Mouse (Mus musculus) stomach, postnatal 0 days (tissue): ENCODE data around the gene Anapc15-ps. TPM values are rescaled to one million over a fixed set of nuclear protein-coding genes. Genes with fewer than 3 reads are reported as not detected.

Source experiments
- ATAC-seq: fragments of 200-750 bp; cut with Nextera tagmentation; 2 replicates; pipeline ENCODE4 v1.8.0; 2017; ENCODE audit not compliant: low FRiP score, low TSS enrichment
- DNase-seq: peaks from one replicate; pipeline ENCODE4 v3.0.0-alpha.2; 2016; ENCODE audit warnings: low spot score
- H3K27ac ChIP-seq: fragments of 300-500 bp; sonication (generic); replicated peaks from 2 replicates; pipeline ENCODE4 v1.5.1; 2014; ENCODE audit warnings: mild to moderate bottlenecking, control low read depth
- H3K27me3 ChIP-seq: fragments of 300-500 bp; sonication (generic); 2 replicates; pipeline ENCODE4 v1.6.1; 2014; ENCODE audit warnings: low read length; ENCODE audit not compliant: control insufficient read depth, insufficient read depth
- H3K36me3 ChIP-seq: fragments of 300-500 bp; sonication (generic); 2 replicates; pipeline ENCODE4 v1.6.1; 2014; ENCODE audit warnings: low read length, mixed read lengths; ENCODE audit not compliant: control insufficient read depth, insufficient read depth
- H3K4me1 ChIP-seq: fragments of 300-500 bp; sonication (generic); replicated peaks from 2 replicates; pipeline ENCODE4 v1.6.1; 2014; ENCODE audit warnings: antibody characterized with exemption; ENCODE audit not compliant: control insufficient read depth, insufficient read depth
- H3K4me2 ChIP-seq: fragments of 300-500 bp; sonication (generic); replicated peaks from 2 replicates; pipeline ENCODE4 v1.6.1; 2014; ENCODE audit warnings: low read depth, mild to moderate bottlenecking, control low read depth, moderate library complexity
- H3K4me3 ChIP-seq: fragments of 300-500 bp; sonication (generic); 2 replicates; pipeline ENCODE4 v1.5.1; 2014; ENCODE audit warnings: low read depth, low read length, control low read depth
- H3K9ac ChIP-seq: fragments of 300-500 bp; sonication (generic); 2 replicates; pipeline ENCODE4 v1.6.1; 2014; ENCODE audit warnings: mild to moderate bottlenecking, low read length, control low read depth, mixed read lengths
- H3K9me3 ChIP-seq: fragments of 300-500 bp; sonication (generic); 2 replicates; pipeline ENCODE4 v1.6.1; 2016; ENCODE audit warnings: low read length; ENCODE audit not compliant: control insufficient read depth
- CTCF ChIP-seq: IDR thresholded peaks from 2 replicates; pipeline ENCODE4 v1.5.1; 2016; ENCODE audit warnings: antibody characterized with exemption, low read depth, mild to moderate bottlenecking, moderate library complexity
- EP300 ChIP-seq: optimal IDR thresholded peaks from 2 replicates; pipeline ENCODE3; 2016; ENCODE audit warnings: antibody characterized with exemption
- WGBS: fragments of 180-500 bp; shearing (Covaris S2); extraction: QIAGEN DNeasy Blood & Tissue Kit; methylation state at CpG from one replicate; pipeline ENCODE4 v1.1.7; 2014; 5-methylcytosine and 5-hydroxymethylcytosine counted together
- polyA plus RNA-seq: library from polyadenylated mRNA; unstranded; fragments of >200 nt; fragmentation: Nextera tagmentation; extraction: Ambion mirVana; gene quantifications from 2 replicates; pipeline ENCODE4 v1.2.1, GENCODE M21; 2015

Gene Anapc15-ps
- polyA plus RNA-seq, 1 experiment from 2014 or later: not detected

DNA sequence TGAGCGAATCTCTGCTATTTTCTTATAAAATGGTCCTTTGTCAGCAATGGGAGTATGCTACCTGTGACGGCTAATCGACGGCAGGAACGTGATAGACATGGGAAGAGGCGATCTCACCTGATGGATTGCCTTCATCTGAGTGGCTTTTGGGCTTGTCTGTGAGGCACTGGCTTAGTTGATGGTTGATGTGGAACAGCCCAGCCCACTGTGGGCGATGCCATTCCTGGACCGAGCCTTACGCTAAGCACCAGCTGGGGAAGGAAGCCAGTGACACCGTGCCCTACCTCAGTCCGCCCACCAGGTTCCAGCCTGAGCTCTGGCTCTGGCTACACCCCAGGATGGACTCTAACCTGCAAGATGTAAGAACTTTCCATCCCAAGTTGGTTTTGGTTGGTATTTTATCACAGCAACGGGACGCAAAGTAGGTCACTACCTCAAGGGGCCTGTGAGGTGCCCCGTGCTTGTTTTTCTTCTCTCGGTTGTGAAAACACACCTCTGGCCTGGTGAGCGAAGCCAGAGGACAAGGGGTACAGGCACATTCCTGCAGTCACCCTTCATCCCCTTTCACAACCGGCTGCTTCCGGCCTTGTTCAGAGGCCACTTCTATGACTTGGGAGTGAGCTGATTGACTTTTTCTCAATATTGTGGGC lies 22.5 kb upstream of the Anapc15-ps start:
- Histone ChIP-seq H3K9me3 (no peaks in the 10 kb centered on the region), H3K4me1 (no peaks in the 10 kb centered on the region), H3K4me2 (no peak overlapping the region), H3K36me3 (no peaks in the 10 kb centered on the region), H3K27me3 (no peaks in the 10 kb centered on the region), H3K9ac (no peak overlapping the region; the same call in 1 of the 2 replicates), H3K4me3 (no peak overlapping the region), H3K27ac (no peak overlapping the region)
- ATAC-seq: peak; percentile 43
- peak; percentile 33 for DNase-seq
- WGBS: 70% methylated on average over 18 of the region's 18 CpGs
- TF ChIP-seq EP300 (no peak), CTCF (no peak)

DNA sequence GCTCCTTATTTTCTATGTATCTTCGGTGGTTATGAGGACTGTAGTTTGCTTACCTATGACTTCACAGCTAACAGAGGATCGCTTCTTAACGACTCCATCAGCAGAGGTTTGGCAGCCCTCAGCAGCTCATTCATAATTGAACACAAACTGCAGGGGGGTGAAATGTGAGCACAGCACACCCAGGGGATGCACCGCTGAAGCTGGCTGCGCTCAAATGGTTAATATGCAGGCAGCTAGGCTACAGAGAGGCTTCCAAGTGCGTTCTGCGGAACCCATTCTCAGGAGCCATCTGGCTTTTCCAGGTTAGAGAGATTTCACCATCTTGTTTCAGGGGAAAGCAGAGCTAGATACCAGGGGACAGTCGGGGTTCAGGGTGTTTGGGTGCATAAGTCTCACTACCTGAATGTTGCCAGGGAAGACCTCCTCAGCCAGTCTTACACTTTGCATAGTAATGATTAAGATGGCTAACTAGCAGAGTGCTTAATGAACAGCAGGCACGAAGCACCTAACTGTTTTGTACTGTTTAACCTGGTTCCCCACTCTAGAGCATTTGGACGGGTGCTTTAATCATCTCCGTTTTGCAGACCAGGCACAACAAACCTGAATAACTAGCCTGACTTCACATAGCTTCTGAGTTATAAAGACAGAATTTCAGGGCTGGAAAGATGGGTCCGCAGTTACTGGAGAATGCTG lies 21.5 kb upstream of the Anapc15-ps start:
- Histone ChIP-seq H3K4me2 (no peak overlapping the region), H3K36me3 (no peaks in the 10 kb centered on the region), H3K4me1 (no peaks in the 10 kb centered on the region), H3K4me3 (no peak overlapping the region), H3K27ac (no peak overlapping the region), H3K27me3 (no peaks in the 10 kb centered on the region), H3K9ac (no peak overlapping the region), H3K9me3 (no peaks in the 10 kb centered on the region)
- no peak for TF ChIP-seq EP300
- no peak for TF ChIP-seq CTCF
- WGBS: 72% methylated on average over 12 of the region's 12 CpGs
- ATAC-seq (no peak), DNase-seq (no peak)

GRCm38 (mm10) chr10:95691347-95691746 lies 18.1 kb upstream of the Anapc15-ps start:
- Histone ChIP-seq H3K9ac (no peak overlapping the region), H3K9me3 (no peaks in the 10 kb centered on the region), H3K4me2 (no peak overlapping the region), H3K4me3 (no peak overlapping the region), H3K27me3 (no peaks in the 10 kb centered on the region), H3K36me3 (no peaks in the 10 kb centered on the region), H3K4me1 (no peaks in the 10 kb centered on the region), H3K27ac (no peak overlapping the region)
- 93% methylated on average over 4 of the region's 4 CpGs for WGBS
- ATAC-seq (peak; percentile 65; the same call in 1 of the 2 replicates), DNase-seq (peak; percentile 35)
- TF ChIP-seq CTCF (no peak), EP300 (no peak)

- DNase-seq: no peak
- H3K4me2 ChIP-seq: no peak overlapping the region
- H3K27ac ChIP-seq: no peak overlapping the region
- no peaks in the 10 kb centered on the region for H3K36me3 ChIP-seq
- no peaks in the 10 kb centered on the region for H3K27me3 ChIP-seq
- no peak overlapping the region for H3K9ac ChIP-seq
- no peaks in the 10 kb centered on the region for H3K9me3 ChIP-seq
- H3K4me3 ChIP-seq: no peak overlapping the region
- WGBS: 88% methylated on average over 1 of the region's 1 CpGs
- TF ChIP-seq CTCF (no peak), EP300 (no peak)
- peak; percentile 76 for ATAC-seq
- H3K4me1 ChIP-seq: no peaks in the 10 kb centered on the region
These were observed 16.6 kb upstream of the Anapc15-ps start for GRCm38 (mm10) chr10:95689833-95690232.

DNA sequence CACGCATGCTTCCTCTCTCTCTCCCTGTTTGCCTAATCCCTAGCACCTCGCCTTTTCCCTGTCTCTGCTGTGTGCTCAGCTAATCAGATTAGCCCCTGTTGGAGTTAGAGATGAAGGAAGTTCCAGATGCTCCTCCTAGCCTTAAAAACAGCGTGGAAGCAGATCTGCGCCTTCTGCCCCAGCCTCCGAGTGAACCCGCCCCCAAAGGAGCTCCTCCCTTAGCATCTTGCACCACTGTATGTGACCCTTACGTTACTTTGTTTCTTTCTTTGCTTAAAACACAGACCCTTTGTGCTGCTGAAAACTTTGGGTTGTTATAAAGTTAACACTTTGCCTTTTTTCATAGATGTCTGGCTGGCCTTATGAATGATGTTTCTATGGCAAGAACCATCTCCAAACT lies 15.8 kb upstream of the Anapc15-ps start:
- H3K9ac ChIP-seq: no peak overlapping the region
- no peak overlapping the region for H3K27ac ChIP-seq
- TF ChIP-seq EP300 (no peak), CTCF (no peak)
- DNase-seq (no peak), ATAC-seq (no peak)
- no peak overlapping the region for H3K4me3 ChIP-seq
- H3K27me3 ChIP-seq: no peaks in the 10 kb centered on the region
- H3K9me3 ChIP-seq: no peaks in the 10 kb centered on the region
- H3K4me2 ChIP-seq: no peak overlapping the region
- no peaks in the 10 kb centered on the region for H3K4me1 ChIP-seq
- H3K36me3 ChIP-seq: no peaks in the 10 kb centered on the region
- 73% methylated on average over 7 of the region's 7 CpGs for WGBS

GRCm38 (mm10) chr10:95687558-95688141 lies 14.4 kb upstream of the Anapc15-ps start:
- no peaks in the 10 kb centered on the region for H3K9me3 ChIP-seq
- H3K27me3 ChIP-seq: no peaks in the 10 kb centered on the region
- no peak overlapping the region for H3K4me2 ChIP-seq
- H3K27ac ChIP-seq: no peak overlapping the region
- 75% methylated on average over 21 of the region's 21 CpGs for WGBS
- no peak for TF ChIP-seq CTCF
- TF ChIP-seq EP300: no peak
- H3K4me3 ChIP-seq: no peak overlapping the region
- no peaks in the 10 kb centered on the region for H3K4me1 ChIP-seq
- DNase-seq: no peak
- no peak for ATAC-seq
- no peaks in the 10 kb centered on the region for H3K36me3 ChIP-seq
- H3K9ac ChIP-seq: no peak overlapping the region
